Mouse (Mus musculus): ENCODE measurements at regions not wholly inside any gene's neighbourhood (a gene's known extent, or its start where the extent isn't known, plus 50 kb on each side); places are given as distances from the start of the nearest gene placed in this dataset.

- Histone ChIP-seq H3K4me3 (ENCODE audit: control insufficient read depth, insufficient read depth, low read length) (no peak overlapping the region), H3K27ac (ENCODE audit: control insufficient read depth, insufficient read depth, low read length) (no peak overlapping the region), H3K36me3 (ENCODE audit: control insufficient read depth, insufficient read depth, low read length) (no peaks in the 10 kb centered on the region), H3K4me1 (replicated peaks; ENCODE audit: control insufficient read depth, insufficient read depth, low read length) (no peaks in the 10 kb centered on the region), H3K27me3 (ENCODE audit: control insufficient read depth, insufficient read depth, low read length) (no peaks in the 10 kb centered on the region)
- WGBS: 64% methylated on average over 8 of the region's 8 CpGs
- no peak for DNase-seq
- TF ChIP-seq CTCF (IDR thresholded peaks at IDR 0.05; ENCODE audit: borderline replicate concordance, control insufficient read depth, extremely low read depth, insufficient read depth, low read length, poor library complexity): no peak
- TF ChIP-seq POLR2A (IDR thresholded peaks at IDR 0.05; ENCODE audit: control insufficient read depth, extremely low read depth, insufficient read depth, low read length, poor library complexity): no peak
Observed at GRCm38 (mm10) chr11:45670156-45670830, 181.6 kb upstream of the Clint1 start.

DNA sequence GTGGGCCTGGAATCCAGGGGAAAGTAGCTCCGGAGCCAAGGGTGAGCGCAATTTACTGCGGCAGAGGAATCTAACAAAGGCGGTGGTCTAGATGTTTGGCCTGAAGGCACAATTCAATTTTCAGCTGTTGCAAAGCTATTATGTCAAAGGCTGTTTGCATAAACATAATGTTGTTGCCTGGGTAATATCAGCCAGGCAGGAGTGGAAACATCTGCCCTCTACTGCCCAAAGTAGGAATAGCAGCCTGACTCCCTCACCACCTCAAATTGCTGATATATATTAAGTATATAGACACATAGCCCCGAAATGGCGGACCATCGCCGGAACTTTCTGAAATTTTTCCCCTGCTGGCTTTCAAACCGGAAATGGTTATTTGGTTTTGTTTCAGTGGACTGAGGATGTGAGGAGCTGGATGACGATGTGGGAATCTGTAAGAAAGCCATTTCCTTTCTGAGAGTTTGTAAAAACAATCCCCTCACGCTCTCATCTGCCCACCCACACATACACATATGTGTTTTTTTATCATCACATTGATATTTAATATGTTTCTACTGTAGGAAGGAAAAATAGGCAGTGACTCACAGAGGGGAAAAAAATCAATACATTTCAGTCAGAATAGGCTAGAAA is 173.1 kb upstream of the Clint1 start:
- WGBS: 55% methylated on average over 11 of the region's 11 CpGs
- DNase-seq: peak; percentile 55
- Histone ChIP-seq H3K4me3 (ENCODE audit: control insufficient read depth, insufficient read depth, low read length) (no peak overlapping the region), H3K27me3 (ENCODE audit: control insufficient read depth, insufficient read depth, low read length) (no peaks in the 10 kb centered on the region), H3K27ac (ENCODE audit: control insufficient read depth, insufficient read depth, low read length) (no peak overlapping the region), H3K36me3 (ENCODE audit: control insufficient read depth, insufficient read depth, low read length) (no peaks in the 10 kb centered on the region), H3K4me1 (replicated peaks; ENCODE audit: control insufficient read depth, insufficient read depth, low read length) (no peaks in the 10 kb centered on the region)
- TF ChIP-seq CTCF (IDR thresholded peaks at IDR 0.05; ENCODE audit: borderline replicate concordance, control insufficient read depth, extremely low read depth, insufficient read depth, low read length, poor library complexity) (no peak), POLR2A (IDR thresholded peaks at IDR 0.05; ENCODE audit: control insufficient read depth, extremely low read depth, insufficient read depth, low read length, poor library complexity) (no peak)

DNA sequence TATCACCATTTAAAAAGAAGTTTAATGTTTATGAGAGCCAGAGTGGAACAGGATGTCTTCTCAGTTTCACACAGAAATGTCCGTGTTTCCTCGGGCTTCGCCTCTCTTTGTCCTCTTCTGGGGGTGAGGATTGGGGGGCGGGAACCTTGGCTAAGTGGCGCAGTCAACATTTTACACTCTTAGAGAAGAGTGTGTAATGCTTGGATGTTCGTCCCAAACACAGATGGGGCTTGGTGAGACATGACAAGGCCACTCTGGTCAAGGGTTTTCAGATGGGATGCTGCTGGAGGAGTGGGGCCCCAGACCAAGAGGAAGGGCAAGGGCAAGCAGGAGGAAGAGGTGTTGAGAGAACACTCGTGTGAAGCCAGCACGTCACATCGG is 172.6 kb upstream of the Clint1 start:
- no peak overlapping the region for H3K4me3 ChIP-seq (ENCODE audit: control insufficient read depth, insufficient read depth, low read length)
- H3K36me3 ChIP-seq (ENCODE audit: control insufficient read depth, insufficient read depth, low read length): no peaks in the 10 kb centered on the region
- H3K27ac ChIP-seq (ENCODE audit: control insufficient read depth, insufficient read depth, low read length): no peak overlapping the region
- WGBS: 78% methylated on average over 9 of the region's 9 CpGs
- no peaks in the 10 kb centered on the region for H3K27me3 ChIP-seq (ENCODE audit: control insufficient read depth, insufficient read depth, low read length)
- no peak for DNase-seq
- no peaks in the 10 kb centered on the region for H3K4me1 ChIP-seq (replicated peaks; ENCODE audit: control insufficient read depth, insufficient read depth, low read length)
- TF ChIP-seq POLR2A (IDR thresholded peaks at IDR 0.05; ENCODE audit: control insufficient read depth, extremely low read depth, insufficient read depth, low read length, poor library complexity) (no peak), CTCF (IDR thresholded peaks at IDR 0.05; ENCODE audit: borderline replicate concordance, control insufficient read depth, extremely low read depth, insufficient read depth, low read length, poor library complexity) (no peak)

- Histone ChIP-seq H3K36me3 (ENCODE audit: control insufficient read depth, insufficient read depth, low read length) (no peaks in the 10 kb centered on the region), H3K4me1 (replicated peaks; ENCODE audit: control insufficient read depth, insufficient read depth, low read length) (no peaks in the 10 kb centered on the region), H3K27me3 (ENCODE audit: control insufficient read depth, insufficient read depth, low read length) (no peaks in the 10 kb centered on the region), H3K27ac (ENCODE audit: control insufficient read depth, insufficient read depth, low read length) (no peak overlapping the region), H3K4me3 (ENCODE audit: control insufficient read depth, insufficient read depth, low read length) (no peak overlapping the region)
- WGBS: 93% methylated on average over 5 of the region's 5 CpGs
- no peak for DNase-seq
- TF ChIP-seq CTCF (IDR thresholded peaks at IDR 0.05; ENCODE audit: borderline replicate concordance, control insufficient read depth, extremely low read depth, insufficient read depth, low read length, poor library complexity) (no peak), POLR2A (IDR thresholded peaks at IDR 0.05; ENCODE audit: control insufficient read depth, extremely low read depth, insufficient read depth, low read length, poor library complexity) (no peak)
Observed at GRCm38 (mm10) chr11:45685571-45685970, 166.3 kb upstream of the Clint1 start.

- no peak for DNase-seq
- Histone ChIP-seq H3K4me1 (replicated peaks; ENCODE audit: control insufficient read depth, insufficient read depth, low read length) (no peaks in the 10 kb centered on the region), H3K27me3 (ENCODE audit: control insufficient read depth, insufficient read depth, low read length) (no peaks in the 10 kb centered on the region), H3K36me3 (ENCODE audit: control insufficient read depth, insufficient read depth, low read length) (no peaks in the 10 kb centered on the region), H3K4me3 (ENCODE audit: control insufficient read depth, insufficient read depth, low read length) (no peak overlapping the region), H3K27ac (ENCODE audit: control insufficient read depth, insufficient read depth, low read length) (no peak overlapping the region)
- WGBS: 54% methylated on average over 6 of the region's 6 CpGs
- no peak for TF ChIP-seq POLR2A (IDR thresholded peaks at IDR 0.05; ENCODE audit: control insufficient read depth, extremely low read depth, insufficient read depth, low read length, poor library complexity)
Observed at GRCm38 (mm10) chr11:45693206-45693605, 158.6 kb upstream of the Clint1 start.

DNA sequence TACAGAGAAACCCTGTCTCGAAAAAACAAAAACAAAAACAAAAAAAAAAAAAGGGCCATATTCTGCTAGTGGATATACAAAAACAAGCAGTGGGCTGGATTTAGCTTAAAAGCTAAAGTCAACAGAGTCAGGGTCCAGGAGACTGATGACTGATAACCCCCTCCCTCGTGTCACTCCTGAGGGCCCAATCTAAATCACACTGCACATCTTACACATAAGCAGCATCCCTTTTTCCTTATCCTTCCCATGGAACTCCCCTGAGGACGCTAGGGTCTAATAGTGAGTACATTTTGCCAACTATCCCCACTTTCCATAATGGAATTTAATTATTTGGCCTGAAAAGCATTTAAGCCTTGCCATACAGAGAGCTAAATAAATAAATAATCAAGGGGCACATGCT is 150.3 kb upstream of the Clint1 start:
- H3K36me3 ChIP-seq (ENCODE audit: control insufficient read depth, insufficient read depth, low read length): no peaks in the 10 kb centered on the region
- DNase-seq: no peak
- WGBS: 81% methylated on average over 3 of the region's 3 CpGs

More for the DNA sequence above, 150.3 kb upstream of the Clint1 start:
- H3K4me3 ChIP-seq (ENCODE audit: control insufficient read depth, insufficient read depth, low read length): no peak overlapping the region
- H3K4me1 ChIP-seq (replicated peaks; ENCODE audit: control insufficient read depth, insufficient read depth, low read length): no peaks in the 10 kb centered on the region
- no peak overlapping the region for H3K27ac ChIP-seq (ENCODE audit: control insufficient read depth, insufficient read depth, low read length)
- no peaks in the 10 kb centered on the region for H3K27me3 ChIP-seq (ENCODE audit: control insufficient read depth, insufficient read depth, low read length)
- TF ChIP-seq CTCF (IDR thresholded peaks at IDR 0.05; ENCODE audit: borderline replicate concordance, control insufficient read depth, extremely low read depth, insufficient read depth, low read length, poor library complexity) (no peak), POLR2A (IDR thresholded peaks at IDR 0.05; ENCODE audit: control insufficient read depth, extremely low read depth, insufficient read depth, low read length, poor library complexity) (no peak)

All from thymus, adult 2 months (tissue).